Mouse (Mus musculus) heart, postnatal 10 days (tissue): ENCODE results near the gene Klhl4. TPM values are rescaled to one million over a fixed set of nuclear protein-coding genes. Genes with fewer than 3 reads are reported as not detected.

ENCODE experiments used
- DNase-seq, 2 experiments: peaks; one replicate each; pipeline ENCODE4 v3.0.0; 2021
- intact Hi-C: fragments of 180-260 bp; cut with DNase I; formaldehyde crosslinking; loops from one replicate; pipeline ENCODE4 v1.15.1; 2025
- total RNA-seq, 2 experiments: library from RNA; stranded (reverse); gene quantifications; 2 replicates each; pipeline ENCODE4 v1.2.3; 2021

The Klhl4 gene
- total RNA-seq, result 10 to 100 TPM; 12.0 to 16.5 TPM

DNA sequence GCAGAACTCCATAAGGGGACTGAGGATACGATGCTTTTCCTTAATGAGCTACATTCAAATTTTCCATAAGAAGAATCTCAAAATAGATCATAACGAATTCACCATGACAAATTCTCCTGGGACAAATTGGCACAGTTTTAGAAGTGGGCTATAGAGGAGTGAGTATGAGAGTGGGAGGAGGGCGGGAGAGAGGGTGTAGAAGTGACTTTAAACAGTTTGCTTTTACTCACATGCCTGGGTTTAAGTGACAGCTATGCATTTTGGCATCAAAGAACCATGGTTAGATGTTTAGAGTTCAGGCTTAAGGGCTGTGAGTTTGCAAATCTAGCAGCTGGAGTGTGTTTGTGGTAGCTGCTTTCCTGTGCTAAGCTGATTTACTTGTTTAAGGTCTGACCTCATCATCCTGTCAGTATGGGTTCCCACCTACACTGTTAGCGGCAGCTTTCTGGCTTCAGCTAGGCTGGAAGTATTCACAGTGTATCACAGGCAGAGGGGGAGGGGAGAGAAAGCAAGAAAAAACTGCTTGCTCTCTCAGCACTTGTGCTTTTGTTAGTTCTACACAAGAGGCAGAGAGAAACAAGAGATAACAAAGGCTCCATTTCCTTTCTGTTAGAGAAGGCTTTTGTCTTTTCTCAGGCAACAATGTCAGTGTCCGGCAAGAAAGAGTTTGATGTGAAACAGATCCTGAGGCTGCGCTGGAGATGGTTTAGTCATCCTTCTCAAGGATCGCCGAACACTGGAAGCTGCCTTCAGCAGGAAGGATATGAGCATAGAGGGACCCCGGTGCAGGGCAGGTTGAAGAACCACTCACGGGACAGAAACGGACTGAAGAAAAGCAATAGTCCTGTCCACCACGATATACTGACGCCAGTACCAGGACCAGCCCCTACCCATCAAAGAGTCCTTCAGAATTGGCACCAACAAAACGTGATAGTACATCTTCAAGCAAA, at the start of gene Klhl4:
Klhl4 (plus strand) TSS at position 552 of the 950 bp plus-strand sequence.
- intact Hi-C loops, result loop anchor here (1.0 kb wide), 1 partner anchor 8 kb away; no protein-coding TSS in a partner anchor
- peak; percentile 28 to 38 for DNase-seq

DNA sequence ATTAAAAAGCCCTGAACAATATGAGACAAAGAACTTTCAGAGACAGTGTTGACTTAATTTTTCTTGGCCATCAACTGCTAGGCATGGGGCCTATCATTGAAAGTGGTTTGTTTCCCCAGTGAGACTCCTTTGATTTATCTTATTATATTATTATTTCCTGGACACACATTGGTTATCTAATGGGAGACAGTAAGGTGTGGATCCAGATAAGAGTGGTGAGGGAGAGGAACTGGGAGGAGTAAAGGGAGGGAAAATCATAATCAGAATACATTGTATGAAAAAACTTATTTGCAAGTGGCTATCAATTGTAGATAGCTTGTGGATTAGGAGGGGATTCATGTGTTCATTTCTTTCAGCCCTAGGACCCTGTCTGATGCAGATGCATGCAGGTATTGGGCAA, 10.0 kb downstream of the Klhl4 start:
- no peak for DNase-seq
- intact Hi-C loops, result no loop called here

DNA sequence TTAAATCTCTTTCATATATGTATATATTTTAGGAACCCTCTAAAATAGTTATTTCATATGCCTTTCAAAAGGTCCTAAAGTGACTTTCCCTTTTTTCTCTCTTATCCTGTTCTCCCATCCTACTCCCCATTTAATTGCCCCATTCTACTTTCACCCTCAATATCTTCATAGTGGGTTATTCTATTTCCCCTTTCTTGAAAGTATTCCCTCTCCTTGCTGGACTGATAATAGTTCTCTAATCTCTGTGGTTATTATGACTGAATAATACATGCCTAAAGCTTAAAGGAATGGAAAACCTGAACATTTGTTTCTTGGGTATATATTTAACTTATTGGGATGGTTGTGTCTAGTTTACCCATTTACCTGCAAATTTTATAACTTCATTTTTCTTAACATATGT, 12.6 kb downstream of the Klhl4 start:
- DNase-seq, result no peak
- intact Hi-C loops, result no loop called here

DNA sequence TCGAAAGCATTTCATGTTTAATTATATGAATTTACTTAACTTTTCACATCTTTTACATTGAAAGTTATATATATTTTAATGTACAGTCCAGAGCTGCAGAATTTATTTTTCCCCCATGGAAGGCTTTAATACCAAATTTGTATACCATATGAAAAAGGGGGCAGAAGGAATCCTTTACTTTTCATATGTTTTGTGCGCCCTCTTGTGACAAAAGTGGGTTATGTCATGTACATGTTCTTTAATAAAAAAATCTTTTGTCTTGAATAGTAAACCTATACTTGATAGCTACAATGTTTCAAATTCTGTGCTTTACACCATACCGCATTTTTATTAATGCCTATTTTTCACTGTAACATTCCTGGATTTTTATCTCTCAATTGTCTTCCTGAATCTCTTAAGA, 84.0 kb downstream of the Klhl4 start:
- DNase-seq, result peak in 1 of 2 experiments; percentile 23
- intact Hi-C loops, result loop anchor here (5.0 kb wide), 1 partner anchor 231 kb away; no protein-coding TSS in a partner anchor

DNA sequence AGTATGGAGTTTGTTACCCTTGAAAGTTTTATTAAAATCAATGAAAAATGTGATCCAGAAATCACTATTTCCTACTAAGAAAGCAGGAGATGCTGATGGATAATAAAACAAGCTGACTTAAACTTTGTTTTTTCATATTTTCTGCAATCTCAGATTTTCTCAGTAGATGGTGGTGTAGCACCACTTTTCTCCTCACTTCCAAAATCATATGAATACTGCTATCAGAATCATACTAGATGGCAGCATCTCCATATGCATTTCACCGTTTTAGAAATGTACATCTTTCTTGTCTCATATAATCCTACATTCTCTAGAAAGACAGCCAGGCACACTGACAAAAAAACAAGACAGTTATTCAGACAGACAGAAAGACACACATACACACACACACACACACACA, 108.2 kb downstream of the Klhl4 start:
- peak in 1 of 2 experiments; percentile 1 for DNase-seq
- intact Hi-C loops, result no loop called here
